In the genomic region with DNA sequence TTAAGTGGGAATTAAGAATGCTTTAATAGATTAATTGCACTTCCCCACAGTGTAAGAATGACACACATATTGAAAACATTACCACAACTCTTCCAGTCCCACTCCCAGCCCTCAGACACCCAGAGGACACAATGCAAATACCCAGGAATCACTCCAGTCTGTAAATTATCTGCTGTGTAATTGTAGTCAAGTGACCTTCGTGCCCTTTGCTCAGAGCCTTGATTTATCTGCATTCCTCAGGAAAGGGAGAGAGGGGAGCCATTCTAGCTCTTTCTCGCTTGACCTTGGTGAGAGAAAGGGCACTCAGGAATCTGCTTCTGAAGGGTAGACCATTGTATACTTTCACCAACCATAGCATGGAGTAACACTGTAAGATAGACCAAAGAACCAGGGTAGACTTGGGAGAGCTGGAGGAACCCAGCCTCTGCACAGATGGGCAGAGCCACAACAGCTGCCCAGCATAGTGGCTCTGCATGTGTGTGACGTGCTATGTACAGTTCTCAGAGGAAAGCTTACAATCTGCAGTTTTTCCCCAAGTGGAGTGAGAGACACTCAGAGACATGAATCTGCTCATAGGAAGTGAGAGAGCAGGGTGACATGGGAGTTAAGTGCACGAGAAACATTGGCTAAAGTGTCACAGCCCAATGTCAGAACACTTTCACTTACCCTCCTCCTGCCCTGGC, we compare ENCODE assay signal across 11 mouse cellular contexts. TPM values are rescaled to one million over a fixed set of nuclear protein-coding genes. Genes with fewer than 3 reads are reported as not detected.
DNase-seq lines count a peak whose midpoint lies in the region; ATAC-seq and TF ChIP-seq lines count a peak whose summit lies in the region.
"Had no signal": no experiment of that assay in that cellular context is flagged by ENCODE, and none has a peak within 500 bp of the region (broad histone marks: within the 10 kb centered on the region; RNA-seq: fewer than 3 reads in every experiment).

No protein-coding gene starts in this region.

- ATAC-seq in lung, embryonic 14.5 days (ENCODE audit: insufficient read depth), result no peak
- peak; percentile 18; the same call in 1 of the 2 replicates for ATAC-seq in heart, postnatal 0 days (ENCODE audit: insufficient read depth, low read depth)
- ATAC-seq: midbrain, embryonic 13.5 days had no signal

- 31% methylated on average over 4 of the region's 4 CpGs for WGBS in lung, embryonic 14.5 days
- 50% methylated on average over 4 of the region's 4 CpGs for WGBS in lung, adult 2 months
- WGBS in heart, postnatal 0 days, result 34% methylated on average over 4 of the region's 4 CpGs
- WGBS in small intestine, adult 2 months, result 27% methylated on average over 4 of the region's 4 CpGs

- TF ChIP-seq EP300 in heart, postnatal 0 days (IDR thresholded peaks at IDR 0.05; ENCODE audit: low read depth), result no peak

- peaks cover 14% of the 10 kb centered on the region; the same call in 1 of the 2 replicates for H3K4me1 ChIP-seq in lung, embryonic 14.5 days (ENCODE audit: insufficient read depth)
- H3K4me1 ChIP-seq in lung, adult 2 months (ENCODE audit: control insufficient read depth, insufficient read depth, low read length), result no peaks in the 10 kb centered on the region; the same call in 1 of the 2 replicates
- H3K4me1 ChIP-seq in heart, postnatal 0 days (ENCODE audit: control insufficient read depth, insufficient read depth), result peaks cover 24% of the 10 kb centered on the region
- H3K4me1 ChIP-seq in small intestine, adult 2 months (ENCODE audit: control insufficient read depth, insufficient read depth, insufficient read length, low read length), result peaks cover 24% of the 10 kb centered on the region
- H3K4me1 ChIP-seq: midbrain, embryonic 13.5 days had no signal

- DNase-seq in gastrocnemius, adult 2 months, result no peak
- DNase-seq in gastrocnemius, postnatal 25 days, result no peak
- DNase-seq in lung, embryonic 14.5 days, result peak; percentile 29
- DNase-seq in lung, adult 2 months, result no peak
- DNase-seq in heart, postnatal 0 days (ENCODE audit: low spot score), result no peak
- no peak for DNase-seq in spleen, adult 18-20 months
- no peak for DNase-seq in right cerebral cortex, postnatal 4 days

- peak overlapping the region; percentile 45 for H3K4me3 ChIP-seq in gastrocnemius, adult 2 months
- H3K4me3 ChIP-seq in lung, embryonic 14.5 days (ENCODE audit: low read depth, low read length), result no peak overlapping the region
- H3K4me3 ChIP-seq in lung, adult 2 months (replicated peaks; ENCODE audit: extremely low read depth, low read depth, low read length), result no peak overlapping the region
- H3K4me3 ChIP-seq in heart, postnatal 0 days (ENCODE audit: low read depth, low read length), result no peak overlapping the region
- H3K4me3 ChIP-seq in small intestine, adult 2 months (ENCODE audit: low read depth, low read length), result no peak overlapping the region
- H3K4me3 ChIP-seq: embryonic facial prominence, embryonic 12.5 days; midbrain, embryonic 13.5 days had no signal

- intact Hi-C loops in gastrocnemius, adult 2 months (cut with DNase I), result no loop called here

- no peak for TF ChIP-seq CTCF in gastrocnemius, adult 2 months (IDR thresholded peaks at IDR 0.05)
- TF ChIP-seq CTCF in lung, embryonic 14.5 days (IDR thresholded peaks at IDR 0.05; ENCODE audit: low read depth), result no peak
- no peak for TF ChIP-seq CTCF in lung, adult 2 months (IDR thresholded peaks at IDR 0.05; ENCODE audit: insufficient read depth, low read length)
- TF ChIP-seq CTCF in heart, postnatal 0 days (IDR thresholded peaks at IDR 0.05; ENCODE audit: low read depth), result no peak
- no peak for TF ChIP-seq CTCF in small intestine, adult 2 months (IDR thresholded peaks at IDR 0.05; ENCODE audit: extremely low read depth, insufficient read length, insufficient replicate concordance, low read depth, low read length)

- H3K9me3 ChIP-seq in lung, embryonic 14.5 days (ENCODE audit: low read depth, low read length), result no peaks in the 10 kb centered on the region
- no peaks in the 10 kb centered on the region for H3K9me3 ChIP-seq in heart, postnatal 0 days (replicated peaks; ENCODE audit: control insufficient read depth, low read length)
- H3K9me3 ChIP-seq: embryonic facial prominence, embryonic 12.5 days; midbrain, embryonic 13.5 days had no signal

- no peak overlapping the region for H3K4me2 ChIP-seq in lung, embryonic 14.5 days
- no peak overlapping the region for H3K4me2 ChIP-seq in heart, postnatal 0 days (ENCODE audit: low read depth, low read length)
- H3K4me2 ChIP-seq: embryonic facial prominence, embryonic 12.5 days; midbrain, embryonic 13.5 days had no signal

- no peak overlapping the region for H3K9ac ChIP-seq in lung, embryonic 14.5 days
- H3K9ac ChIP-seq in heart, postnatal 0 days (replicated peaks; ENCODE audit: low read depth, low read length), result no peak overlapping the region
- H3K9ac ChIP-seq: embryonic facial prominence, embryonic 12.5 days; midbrain, embryonic 13.5 days had no signal

- peak overlapping the region; percentile 44 for H3K27ac ChIP-seq in gastrocnemius, adult 2 months
- H3K27ac ChIP-seq in lung, embryonic 14.5 days (ENCODE audit: low read depth), result peak overlapping the region; percentile 55; the same call in 1 of the 2 replicates
- peak overlapping the region; percentile 58 for H3K27ac ChIP-seq in heart, postnatal 0 days (ENCODE audit: low read depth)
- peak overlapping the region; percentile 14; the same call in 1 of the 2 replicates for H3K27ac ChIP-seq in small intestine, adult 2 months (ENCODE audit: insufficient read depth, low read depth, low read length)
- H3K27ac ChIP-seq: embryonic facial prominence, embryonic 12.5 days; midbrain, embryonic 13.5 days had no signal

- H3K27me3 ChIP-seq in lung, embryonic 14.5 days (ENCODE audit: insufficient read depth, low read length), result no peaks in the 10 kb centered on the region
- H3K27me3 ChIP-seq in heart, postnatal 0 days (ENCODE audit: control insufficient read depth, insufficient read depth, low read length), result no peaks in the 10 kb centered on the region
- H3K27me3 ChIP-seq in small intestine, adult 2 months (ENCODE audit: control insufficient read depth, insufficient read depth, low read length), result no peaks in the 10 kb centered on the region
- H3K27me3 ChIP-seq: embryonic facial prominence, embryonic 12.5 days; midbrain, embryonic 13.5 days had no signal

- no peak for TF ChIP-seq POLR2A in lung, adult 2 months (IDR thresholded peaks at IDR 0.05; ENCODE audit: borderline replicate concordance, extremely low read depth, low read depth, low read length)
- TF ChIP-seq POLR2A in small intestine, adult 2 months (IDR thresholded peaks at IDR 0.05; ENCODE audit: low read depth, low read length), result no peak

- H3K36me3 ChIP-seq in lung, embryonic 14.5 days (ENCODE audit: insufficient read depth), result no peaks in the 10 kb centered on the region
- no peaks in the 10 kb centered on the region for H3K36me3 ChIP-seq in heart, postnatal 0 days (replicated peaks; ENCODE audit: control insufficient read depth, insufficient read depth, low read length)
- H3K36me3 ChIP-seq in small intestine, adult 2 months (ENCODE audit: control insufficient read depth, insufficient read depth, low read length), result no peaks in the 10 kb centered on the region
- H3K36me3 ChIP-seq: embryonic facial prominence, embryonic 12.5 days; midbrain, embryonic 13.5 days had no signal

RNA-seq across cellular contexts. Expression of gene Sowahb, which starts 18.2 kb away (rescaled TPM):
- not detected for total RNA-seq in gastrocnemius, adult 2 months (2021)
- not detected for total RNA-seq in gastrocnemius, postnatal 25 days (2021)
- 1.8 and 2.0 TPM in 2 replicates for polyA plus RNA-seq in lung, embryonic 14.5 days (2014; fragmentation: Nextera tagmentation; extraction: Ambion mirVana)
- 2.0 and 2.2 TPM in 2 replicates for polyA plus RNA-seq in lung, adult 2 months (2012; rRNA removed)
- total RNA-seq in heart, postnatal 0 days (2014; rRNA removed; ENCODE audit: low replicate concordance), result not detected in 2 replicates
- not detected in 2 replicates for polyA plus RNA-seq in heart, postnatal 0 days (2015; fragmentation: Nextera tagmentation; extraction: Ambion mirVana)
- polyA plus RNA-seq in small intestine, adult 2 months (2012; rRNA removed), result 15.4 and 33.6 TPM in 2 replicates
- polyA plus RNA-seq: midbrain, embryonic 13.5 days; testis, adult 2 months had no signal
